Mouse (Mus musculus): Measurements from ENCODE around the gene Fbxl18.

GRCm38 (mm10) chr5:142821974-142822285, 73.3 kb downstream of the Fbxl18 start:
- TF ChIP-seq POLR2A (IDR thresholded peaks at IDR 0.05; ENCODE audit: borderline replicate concordance, extremely low read depth, low read depth, low read length): no peak
- no peak for TF ChIP-seq CTCF (IDR thresholded peaks at IDR 0.05; ENCODE audit: insufficient read depth, low read length)

All from lung, adult 2 months (tissue).